Mouse (Mus musculus): Measurements from ENCODE around the gene Trim54. TPM values are rescaled to one million over a fixed set of nuclear protein-coding genes. Genes with fewer than 3 reads are reported as not detected.

The Trim54 gene
- total and polyA plus RNA-seq, 3 experiments = 219 to 368 (median 250) TPM

DNA sequence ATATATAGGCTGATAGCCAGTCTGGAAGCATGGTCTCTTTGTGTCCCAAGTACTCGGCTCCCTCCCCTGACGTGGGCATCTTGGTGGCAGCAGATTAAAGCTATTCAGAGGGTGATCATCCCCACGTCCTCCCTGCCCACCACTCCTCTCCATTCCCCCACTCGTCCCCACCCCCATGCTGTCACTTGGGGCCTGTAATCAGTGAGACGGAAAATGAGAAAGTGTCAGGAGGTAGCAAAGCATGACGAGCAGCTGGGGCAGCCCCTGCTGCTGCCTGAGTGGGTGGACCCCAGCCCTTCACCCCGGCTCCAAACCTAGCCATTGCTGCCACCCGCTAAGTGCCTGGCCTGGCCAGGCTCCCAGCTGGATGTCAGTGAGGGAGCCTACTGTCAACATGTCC lies 32.6 kb upstream of the Trim54 start:
- Histone ChIP-seq H3K4me3 (no peak overlapping the region), H3K36me3 (ENCODE audit: control insufficient read depth, insufficient read depth, low read length) (no peaks in the 10 kb centered on the region), H3K79me2 (replicated peaks; ENCODE audit: control insufficient read depth, insufficient read depth, low read length) (no peaks in the 10 kb centered on the region), H3K4me1 (ENCODE audit: control insufficient read depth, insufficient read depth, low read length) (no peaks in the 10 kb centered on the region; the same call in none of the 2 replicates), H3K27ac (no peak overlapping the region), H3K9ac (ENCODE audit: low read depth, low read length) (no peak overlapping the region), H3K27me3 (ENCODE audit: control insufficient read depth, insufficient read depth, low read length) (no peaks in the 10 kb centered on the region; the same call in 1 of the 2 replicates)
- intact Hi-C loops (cut with DNase I) = loop anchor here (2.0 kb wide), 1 partner anchor 27 kb away; no protein-coding TSS in a partner anchor
- DNase-seq = no peak
- TF ChIP-seq EP300 (IDR thresholded peaks at IDR 0.05; ENCODE audit: insufficient read depth, low read depth, low read length) = no peak
- TF ChIP-seq CTCF (IDR thresholded peaks at IDR 0.05) = no peak
- TF ChIP-seq POLR2A (IDR thresholded peaks at IDR 0.05; ENCODE audit: insufficient read depth, low read depth, low read length) = no peak
- 18% methylated on average over 8 of the region's 8 CpGs for WGBS

DNA sequence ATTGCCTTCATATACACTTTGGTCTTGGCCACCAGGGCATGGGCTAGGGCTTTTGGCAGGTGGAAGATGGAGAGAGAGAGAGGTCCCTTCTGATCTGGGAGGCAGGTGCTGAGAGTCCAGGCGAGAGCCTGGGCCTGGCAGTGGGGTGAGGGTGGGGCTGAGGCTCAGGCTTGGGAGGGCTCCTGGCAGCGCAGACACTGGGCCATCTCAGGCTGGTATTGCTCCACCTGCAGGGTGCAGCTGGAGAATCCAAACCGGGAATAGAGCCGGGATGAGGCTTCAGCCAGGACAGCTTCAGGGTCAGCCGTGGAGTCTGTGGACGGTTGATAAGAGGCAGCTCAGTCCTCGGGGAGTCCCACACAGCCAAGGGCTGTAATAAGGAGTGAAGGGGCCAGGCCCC lies 29.9 kb upstream of the Trim54 start:
- Histone ChIP-seq H3K36me3 (ENCODE audit: control insufficient read depth, insufficient read depth, low read length) (no peaks in the 10 kb centered on the region), H3K27ac (no peak overlapping the region), H3K27me3 (ENCODE audit: control insufficient read depth, insufficient read depth, low read length) (no peaks in the 10 kb centered on the region; the same call in none of the 2 replicates), H3K4me1 (ENCODE audit: control insufficient read depth, insufficient read depth, low read length) (no peaks in the 10 kb centered on the region; the same call in none of the 2 replicates), H3K4me3 (no peak overlapping the region), H3K79me2 (replicated peaks; ENCODE audit: control insufficient read depth, insufficient read depth, low read length) (no peaks in the 10 kb centered on the region), H3K9ac (ENCODE audit: low read depth, low read length) (no peak overlapping the region)
- DNase-seq = no peak
- 33% methylated on average over 7 of the region's 7 CpGs for WGBS
- TF ChIP-seq POLR2A (IDR thresholded peaks at IDR 0.05; ENCODE audit: insufficient read depth, low read depth, low read length) (no peak), EP300 (IDR thresholded peaks at IDR 0.05; ENCODE audit: insufficient read depth, low read depth, low read length) (no peak), CTCF (IDR thresholded peaks at IDR 0.05) (no peak)
- intact Hi-C loops (cut with DNase I) = no loop called here

DNA sequence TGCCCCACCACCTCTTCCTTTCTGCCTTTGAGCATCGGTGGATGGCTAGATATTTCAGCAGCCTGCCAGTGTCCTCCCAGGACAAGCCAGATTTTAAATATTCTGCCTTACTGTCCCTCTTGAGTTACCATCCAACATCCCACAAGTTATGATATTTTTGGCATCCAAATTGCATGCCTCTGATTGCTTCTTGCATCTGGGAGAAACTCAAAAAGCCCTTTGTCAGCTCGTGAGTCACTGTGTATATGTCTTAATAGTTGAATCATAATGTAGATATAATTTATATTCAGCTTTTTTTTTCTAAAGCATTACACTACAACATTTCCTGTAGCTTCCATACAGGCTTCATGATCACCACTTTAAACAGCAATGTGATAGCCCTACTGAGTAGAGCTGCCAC lies 29.4 kb upstream of the Trim54 start:
- Histone ChIP-seq H3K4me1 (ENCODE audit: control insufficient read depth, insufficient read depth, low read length) (no peaks in the 10 kb centered on the region; the same call in none of the 2 replicates), H3K36me3 (ENCODE audit: control insufficient read depth, insufficient read depth, low read length) (no peaks in the 10 kb centered on the region), H3K79me2 (replicated peaks; ENCODE audit: control insufficient read depth, insufficient read depth, low read length) (no peaks in the 10 kb centered on the region), H3K9ac (ENCODE audit: low read depth, low read length) (no peak overlapping the region), H3K4me3 (no peak overlapping the region), H3K27me3 (ENCODE audit: control insufficient read depth, insufficient read depth, low read length) (peaks cover 2% of the 10 kb centered on the region), H3K27ac (no peak overlapping the region)
- intact Hi-C loops (cut with DNase I) = no loop called here
- no peak for DNase-seq
- TF ChIP-seq CTCF (IDR thresholded peaks at IDR 0.05) (no peak), EP300 (IDR thresholded peaks at IDR 0.05; ENCODE audit: insufficient read depth, low read depth, low read length) (no peak), POLR2A (IDR thresholded peaks at IDR 0.05; ENCODE audit: insufficient read depth, low read depth, low read length) (no peak)
- 60% methylated on average over 2 of the region's 2 CpGs for WGBS

DNA sequence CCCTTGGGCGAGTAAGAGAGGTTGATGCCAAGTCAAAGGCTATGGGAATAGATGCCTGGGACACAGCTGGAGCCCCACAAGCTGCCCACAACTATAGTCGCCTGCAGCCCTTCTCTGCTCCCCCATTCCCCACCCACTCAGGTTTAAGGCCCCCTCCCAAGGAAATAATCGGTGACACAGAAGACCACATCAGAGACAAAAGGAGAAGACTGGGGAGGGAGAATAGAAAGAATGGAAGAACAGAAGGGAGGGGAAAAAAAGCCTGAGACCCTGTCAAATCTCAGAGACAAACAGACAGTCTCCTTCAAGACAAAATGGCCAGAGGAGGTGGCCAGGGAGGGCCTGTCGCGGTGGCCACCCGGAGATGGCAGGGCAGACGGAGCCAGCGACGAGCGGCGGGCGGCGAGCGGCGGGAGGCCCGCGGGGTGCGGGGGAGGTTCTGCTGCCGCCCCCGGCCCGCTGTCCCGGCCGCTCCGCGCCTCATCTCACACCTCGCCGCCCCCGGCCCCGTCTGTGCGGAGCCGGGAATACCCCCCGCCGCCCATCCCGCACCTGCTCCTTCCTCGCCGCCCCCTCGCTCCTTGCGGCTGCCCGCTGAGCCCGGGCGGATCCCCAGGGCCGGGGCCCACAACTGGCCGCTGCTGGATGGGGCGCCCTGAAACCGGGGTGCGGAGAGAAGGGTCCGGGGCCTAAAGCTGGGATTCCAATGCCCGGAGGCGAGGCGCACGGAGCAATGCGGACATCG lies 24.1 kb upstream of the Trim54 start:
- no peaks in the 10 kb centered on the region for H3K79me2 ChIP-seq (replicated peaks; ENCODE audit: control insufficient read depth, insufficient read depth, low read length)
- 10% methylated on average over 53 of the region's 53 CpGs for WGBS
- TF ChIP-seq EP300 (IDR thresholded peaks at IDR 0.05; ENCODE audit: insufficient read depth, low read depth, low read length) (no peak), CTCF (IDR thresholded peaks at IDR 0.05) (no peak), POLR2A (IDR thresholded peaks at IDR 0.05; ENCODE audit: insufficient read depth, low read depth, low read length) (no peak)
- H3K36me3 ChIP-seq (ENCODE audit: control insufficient read depth, insufficient read depth, low read length) = no peaks in the 10 kb centered on the region
- H3K27me3 ChIP-seq (ENCODE audit: control insufficient read depth, insufficient read depth, low read length) = peaks cover 22% of the 10 kb centered on the region
- H3K4me3 ChIP-seq = peak overlapping the region; percentile 37; the same call in 1 of the 2 replicates
- DNase-seq = no peak
- intact Hi-C loops (cut with DNase I) = no loop called here
- H3K4me1 ChIP-seq (ENCODE audit: control insufficient read depth, insufficient read depth, low read length) = peaks cover 4% of the 10 kb centered on the region
- H3K9ac ChIP-seq (ENCODE audit: low read depth, low read length) = peak overlapping the region; percentile 25; the same call in 1 of the 2 replicates
- H3K27ac ChIP-seq = no peak overlapping the region

DNA sequence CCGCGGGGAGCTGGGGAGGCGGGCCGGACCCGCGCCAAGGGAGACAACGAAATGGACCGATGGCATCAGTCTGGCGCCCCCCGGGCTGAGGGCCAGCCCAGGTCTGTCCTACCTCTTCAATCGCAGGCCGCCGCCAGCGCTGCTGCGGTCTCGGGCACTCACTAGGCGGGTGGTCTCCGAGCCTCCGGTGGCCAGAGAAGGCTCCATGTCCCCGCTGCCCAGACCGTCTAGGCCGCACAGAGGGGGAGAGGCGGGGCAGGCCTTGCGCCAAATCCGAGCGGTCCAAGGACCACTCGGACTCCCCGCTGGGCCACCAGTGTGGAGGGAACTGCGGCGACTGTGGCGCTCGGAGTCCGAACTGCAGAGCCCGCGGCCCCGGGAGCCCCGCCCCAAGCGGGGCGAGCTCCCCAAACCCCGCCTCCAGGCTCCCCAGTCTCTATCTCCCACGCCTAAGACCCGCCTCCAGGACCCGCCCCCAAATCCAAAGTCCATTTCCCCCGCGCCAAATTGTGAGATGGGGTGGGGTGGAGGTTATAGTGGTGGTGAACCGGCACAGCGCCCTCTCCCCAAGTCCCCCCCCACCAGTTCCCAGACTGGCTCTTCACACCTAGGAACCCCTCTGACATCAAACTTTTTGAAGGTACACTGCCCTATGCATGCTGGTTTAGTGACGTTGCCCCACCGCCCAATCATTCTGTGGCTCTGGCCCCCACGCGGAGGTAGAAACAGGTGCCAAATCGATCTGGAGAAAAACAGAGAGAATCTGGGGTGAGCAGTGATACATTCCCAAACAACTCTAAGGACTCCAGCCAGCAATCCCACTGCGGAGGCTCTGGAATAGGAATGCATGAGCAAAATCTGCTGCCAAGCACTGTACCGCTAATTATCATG lies 23.1 kb upstream of the Trim54 start:
- H3K36me3 ChIP-seq (ENCODE audit: control insufficient read depth, insufficient read depth, low read length) = no peaks in the 10 kb centered on the region
- no peak for TF ChIP-seq POLR2A (IDR thresholded peaks at IDR 0.05; ENCODE audit: insufficient read depth, low read depth, low read length)
- TF ChIP-seq CTCF (IDR thresholded peaks at IDR 0.05) = no peak
- no peak for TF ChIP-seq EP300 (IDR thresholded peaks at IDR 0.05; ENCODE audit: insufficient read depth, low read depth, low read length)
- H3K9ac ChIP-seq (ENCODE audit: low read depth, low read length) = peak overlapping the region; percentile 25; the same call in 1 of the 2 replicates
- intact Hi-C loops (cut with DNase I) = no loop called here
- peaks cover 22% of the 10 kb centered on the region for H3K27me3 ChIP-seq (ENCODE audit: control insufficient read depth, insufficient read depth, low read length)
- H3K27ac ChIP-seq = no peak overlapping the region
- peak overlapping the region; percentile 37; the same call in 1 of the 2 replicates for H3K4me3 ChIP-seq
- DNase-seq = peak; percentile 50 to 64
- peaks cover 4% of the 10 kb centered on the region for H3K4me1 ChIP-seq (ENCODE audit: control insufficient read depth, insufficient read depth, low read length)
- WGBS = 1% methylated on average over 50 of the region's 54 CpGs
- no peaks in the 10 kb centered on the region for H3K79me2 ChIP-seq (replicated peaks; ENCODE audit: control insufficient read depth, insufficient read depth, low read length)

Measured in heart, adult 2 months (tissue).